Mouse (Mus musculus) MEL (cell line): ENCODE measurements around the gene Ano2.

ENCODE experiments used
- CHD1 ChIP-seq: IDR thresholded peaks from 2 replicates; pipeline ENCODE4 v1.6.1; 2012; ENCODE audit warnings: low read depth, mild to moderate bottlenecking, inconsistent platforms, low read length, improper control_type of control experiment
- RAD21 ChIP-seq: IDR thresholded peaks from 2 replicates; pipeline ENCODE4 v1.6.1; 2011; ENCODE audit warnings: mild to moderate bottlenecking, low read depth, low read length, improper control_type of control experiment
- ZNF384 ChIP-seq: IDR thresholded peaks from 2 replicates; pipeline ENCODE4 v1.6.1; 2012; ENCODE audit warnings: low read depth, mild to moderate bottlenecking, inconsistent platforms, low read length, improper control_type of control experiment

DNA sequence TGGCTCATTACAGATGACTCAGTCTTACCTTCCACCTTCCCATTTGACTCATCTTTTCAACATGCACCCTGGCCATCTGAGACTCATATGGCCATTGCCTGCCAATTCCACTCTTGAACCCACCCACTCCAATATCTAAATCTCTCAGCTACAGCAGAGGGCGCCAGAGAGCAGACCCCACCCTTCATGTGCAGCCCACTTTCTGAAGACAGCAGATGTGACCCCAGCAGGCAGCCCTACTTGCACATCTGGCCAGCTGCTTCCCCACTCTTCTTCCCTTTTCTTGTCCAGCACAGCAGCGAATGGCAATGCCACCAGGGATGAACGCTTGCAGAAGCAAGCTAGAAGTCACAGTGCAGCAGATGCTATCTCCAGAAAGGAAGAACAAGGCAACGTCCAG is 355.7 kb downstream of the Ano2 start:
- TF ChIP-seq CHD1 (no peak), RAD21 (no peak), ZNF384 (no peak)
